Mouse (Mus musculus): ENCODE measurements around the gene Gm4340. TPM values are rescaled to one million over a fixed set of nuclear protein-coding genes. Genes with fewer than 3 reads are reported as not detected.
"Not testable (repeated sequence)": the region's sequence is repeated elsewhere in the genome, so short reads cannot be mapped to it uniquely, and the experiment has no call there.

Gm4340 gene
- not detected in 2 replicates for polyA plus RNA-seq (2014; fragmentation: Nextera tagmentation; extraction: Ambion mirVana)

- not testable (repeated sequence) for H3K27ac ChIP-seq (ENCODE audit: low read depth); H3K4me2 ChIP-seq (ENCODE audit: low read length); H3K9ac ChIP-seq (ENCODE audit: low read length); H3K36me3 ChIP-seq (ENCODE audit: control insufficient read depth, insufficient read depth, low read length); DNase-seq (ENCODE audit: low spot score); ATAC-seq (replicated peaks; ENCODE audit: low FRiP score, low TSS enrichment, low read depth); H3K4me3 ChIP-seq (ENCODE audit: low read depth, low read length); H3K4me1 ChIP-seq (replicated peaks; ENCODE audit: control insufficient read depth, insufficient read depth, low read length); H3K27me3 ChIP-seq (replicated peaks; ENCODE audit: control insufficient read depth, insufficient read depth, low read length); H3K9me3 ChIP-seq (ENCODE audit: control insufficient read depth, low read length)
- WGBS = no CpG with 5 or more reads among the region's 3 CpGs
Observed at GRCm38 (mm10) chr10:104193742-104194141, at the start of gene Gm4340. Gene Gm4340 (plus strand): TSS chr10:104194042.

GRCm38 (mm10) chr10:104151197-104151596 is 42.6 kb upstream of the Gm4340 start, which contains the start of gene Gm6763:
Gene Gm6763 (plus strand): TSS chr10:104151497.
- DNase-seq (ENCODE audit: low spot score); H3K9me3 ChIP-seq (ENCODE audit: control insufficient read depth, low read length); H3K27me3 ChIP-seq (replicated peaks; ENCODE audit: control insufficient read depth, insufficient read depth, low read length); H3K27ac ChIP-seq (ENCODE audit: low read depth); H3K36me3 ChIP-seq (ENCODE audit: control insufficient read depth, insufficient read depth, low read length); H3K4me3 ChIP-seq (ENCODE audit: low read depth, low read length); H3K4me1 ChIP-seq (replicated peaks; ENCODE audit: control insufficient read depth, insufficient read depth, low read length); H3K4me2 ChIP-seq (ENCODE audit: low read length); H3K9ac ChIP-seq (ENCODE audit: low read length); ATAC-seq (replicated peaks; ENCODE audit: low FRiP score, low TSS enrichment, low read depth): not testable (repeated sequence)
- no CpG with 5 or more reads among the region's 3 CpGs for WGBS

- no CpG with 5 or more reads among the region's 3 CpGs for WGBS
- not testable (repeated sequence) for H3K4me3 ChIP-seq (ENCODE audit: low read depth, low read length); H3K36me3 ChIP-seq (ENCODE audit: control insufficient read depth, insufficient read depth, low read length); H3K4me2 ChIP-seq (ENCODE audit: low read length); H3K27ac ChIP-seq (ENCODE audit: low read depth); H3K9me3 ChIP-seq (ENCODE audit: control insufficient read depth, low read length); H3K4me1 ChIP-seq (replicated peaks; ENCODE audit: control insufficient read depth, insufficient read depth, low read length); H3K9ac ChIP-seq (ENCODE audit: low read length); H3K27me3 ChIP-seq (replicated peaks; ENCODE audit: control insufficient read depth, insufficient read depth, low read length); DNase-seq (ENCODE audit: low spot score); ATAC-seq (replicated peaks; ENCODE audit: low FRiP score, low TSS enrichment, low read depth)
Observed at GRCm38 (mm10) chr10:104159706-104160105, 34.1 kb upstream of the Gm4340 start, which contains the start of gene Gm8764. Gene Gm8764 (plus strand): TSS chr10:104160006.

- not testable (repeated sequence) for H3K4me2 ChIP-seq (ENCODE audit: low read length); H3K36me3 ChIP-seq (ENCODE audit: control insufficient read depth, insufficient read depth, low read length)
Observed at GRCm38 (mm10) chr10:104168215-104168614, 25.6 kb upstream of the Gm4340 start, which contains the start of gene Gm21304. Gene Gm21304 (plus strand): TSS chr10:104168515.

GRCm38 (mm10) chr10:104176724-104177123 is 17.1 kb upstream of the Gm4340 start, which contains the start of gene Gm21312:
Gene Gm21312 (plus strand): TSS chr10:104177024.
- not testable (repeated sequence) for H3K9ac ChIP-seq (ENCODE audit: low read length); H3K36me3 ChIP-seq (ENCODE audit: control insufficient read depth, insufficient read depth, low read length); H3K4me1 ChIP-seq (replicated peaks; ENCODE audit: control insufficient read depth, insufficient read depth, low read length); ATAC-seq (replicated peaks; ENCODE audit: low FRiP score, low TSS enrichment, low read depth); DNase-seq (ENCODE audit: low spot score); H3K27ac ChIP-seq (ENCODE audit: low read depth); H3K27me3 ChIP-seq (replicated peaks; ENCODE audit: control insufficient read depth, insufficient read depth, low read length); H3K9me3 ChIP-seq (ENCODE audit: control insufficient read depth, low read length); H3K4me2 ChIP-seq (ENCODE audit: low read length); H3K4me3 ChIP-seq (ENCODE audit: low read depth, low read length)
- no CpG with 5 or more reads among the region's 3 CpGs for WGBS

More at GRCm38 (mm10) chr10:104168215-104168614, 25.6 kb upstream of the Gm4340 start, which contains the start of gene Gm21304:
- WGBS = no CpG with 5 or more reads among the region's 3 CpGs
- not testable (repeated sequence) for H3K27ac ChIP-seq (ENCODE audit: low read depth); H3K9me3 ChIP-seq (ENCODE audit: control insufficient read depth, low read length); H3K4me3 ChIP-seq (ENCODE audit: low read depth, low read length); H3K27me3 ChIP-seq (replicated peaks; ENCODE audit: control insufficient read depth, insufficient read depth, low read length); DNase-seq (ENCODE audit: low spot score); ATAC-seq (replicated peaks; ENCODE audit: low FRiP score, low TSS enrichment, low read depth); H3K9ac ChIP-seq (ENCODE audit: low read length); H3K4me1 ChIP-seq (replicated peaks; ENCODE audit: control insufficient read depth, insufficient read depth, low read length)

GRCm38 (mm10) chr10:104185233-104185632 is 8.6 kb upstream of the Gm4340 start, which contains the start of gene Gm20765:
Gene Gm20765 (plus strand): TSS chr10:104185533.
- H3K27ac ChIP-seq (ENCODE audit: low read depth); H3K36me3 ChIP-seq (ENCODE audit: control insufficient read depth, insufficient read depth, low read length); H3K4me3 ChIP-seq (ENCODE audit: low read depth, low read length); H3K9me3 ChIP-seq (ENCODE audit: control insufficient read depth, low read length); H3K9ac ChIP-seq (ENCODE audit: low read length); ATAC-seq (replicated peaks; ENCODE audit: low FRiP score, low TSS enrichment, low read depth); DNase-seq (ENCODE audit: low spot score); H3K4me1 ChIP-seq (replicated peaks; ENCODE audit: control insufficient read depth, insufficient read depth, low read length); H3K27me3 ChIP-seq (replicated peaks; ENCODE audit: control insufficient read depth, insufficient read depth, low read length); H3K4me2 ChIP-seq (ENCODE audit: low read length): not testable (repeated sequence)
- WGBS = no CpG with 5 or more reads among the region's 3 CpGs

GRCm38 (mm10) chr10:104209655-104210054 is 15.8 kb downstream of the Gm4340 start:
- ATAC-seq (replicated peaks; ENCODE audit: low FRiP score, low TSS enrichment, low read depth) = no peak
- no peaks in the 10 kb centered on the region for H3K4me1 ChIP-seq (replicated peaks; ENCODE audit: control insufficient read depth, insufficient read depth, low read length)
- 85% methylated on average over 1 of the region's 1 CpGs for WGBS

GRCm38 (mm10) chr10:104210268-104210990 is 16.6 kb downstream of the Gm4340 start:
- H3K36me3 ChIP-seq (ENCODE audit: control insufficient read depth, insufficient read depth, low read length) = no peaks in the 10 kb centered on the region
- H3K9ac ChIP-seq (ENCODE audit: low read length) = no peak overlapping the region
- DNase-seq (ENCODE audit: low spot score) (no peak), ATAC-seq (replicated peaks; ENCODE audit: low FRiP score, low TSS enrichment, low read depth) (no peak)
- H3K9me3 ChIP-seq (ENCODE audit: control insufficient read depth, low read length) = no peaks in the 10 kb centered on the region
- H3K4me1 ChIP-seq (replicated peaks; ENCODE audit: control insufficient read depth, insufficient read depth, low read length) = no peaks in the 10 kb centered on the region
- no peak overlapping the region for H3K4me3 ChIP-seq (ENCODE audit: low read depth, low read length)
- H3K27ac ChIP-seq (ENCODE audit: low read depth) = no peak overlapping the region
- WGBS = 65% methylated on average over 3 of the region's 3 CpGs
- no peak overlapping the region for H3K4me2 ChIP-seq (ENCODE audit: low read length)
- H3K27me3 ChIP-seq (replicated peaks; ENCODE audit: control insufficient read depth, insufficient read depth, low read length) = no peaks in the 10 kb centered on the region

More at GRCm38 (mm10) chr10:104209655-104210054, 15.8 kb downstream of the Gm4340 start:
- Histone ChIP-seq H3K27ac (ENCODE audit: low read depth) (no peak overlapping the region), H3K4me2 (ENCODE audit: low read length) (no peak overlapping the region), H3K36me3 (ENCODE audit: control insufficient read depth, insufficient read depth, low read length) (no peaks in the 10 kb centered on the region), H3K9ac (ENCODE audit: low read length) (no peak overlapping the region), H3K9me3 (ENCODE audit: control insufficient read depth, low read length) (no peaks in the 10 kb centered on the region), H3K4me3 (ENCODE audit: low read depth, low read length) (no peak overlapping the region), H3K27me3 (replicated peaks; ENCODE audit: control insufficient read depth, insufficient read depth, low read length) (no peaks in the 10 kb centered on the region)
- no peak for DNase-seq (ENCODE audit: low spot score)
